Mouse (Mus musculus) right cerebral cortex, adult 18-20 months (tissue): Measurements from ENCODE around the gene Ttll1.

Experiments used
- DNase-seq: peaks from one replicate; pipeline ENCODE4 v3.0.0; 2022; ENCODE audit warnings: mixed read lengths

Ttll1 gene

DNA sequence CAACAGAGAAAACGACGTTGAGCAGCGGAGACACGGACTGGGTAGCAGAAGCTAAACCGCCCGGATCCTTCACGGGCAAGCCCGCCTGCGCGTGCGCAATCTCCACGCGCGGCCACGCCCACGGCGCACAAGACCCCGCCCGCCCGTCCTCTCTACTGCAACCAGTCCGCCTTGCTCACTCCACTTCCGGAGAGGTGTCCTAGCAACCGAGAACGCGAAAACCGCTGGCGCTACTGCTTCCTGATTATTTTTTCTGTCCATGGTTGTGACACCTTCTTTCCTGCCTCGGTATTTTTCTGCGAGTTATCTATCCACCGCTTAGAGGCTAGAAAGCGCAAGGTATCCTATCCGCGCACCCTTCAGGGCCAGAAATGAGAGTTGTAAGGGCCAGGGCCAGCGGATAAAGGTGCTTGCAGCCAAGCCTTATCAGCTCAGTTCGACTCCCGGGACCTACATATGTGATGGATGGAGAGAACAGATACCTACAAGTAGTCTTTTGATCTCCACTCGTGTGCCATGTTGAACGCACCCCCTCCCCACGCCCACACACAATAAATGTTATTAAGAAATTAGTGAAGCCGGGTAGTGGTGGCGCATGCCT, at the start of gene Ttll1:
Gene Ttll1, minus strand, starts transcription at position 89 of the 601 bp plus-strand sequence.
- peak; percentile 96 for DNase-seq

DNA sequence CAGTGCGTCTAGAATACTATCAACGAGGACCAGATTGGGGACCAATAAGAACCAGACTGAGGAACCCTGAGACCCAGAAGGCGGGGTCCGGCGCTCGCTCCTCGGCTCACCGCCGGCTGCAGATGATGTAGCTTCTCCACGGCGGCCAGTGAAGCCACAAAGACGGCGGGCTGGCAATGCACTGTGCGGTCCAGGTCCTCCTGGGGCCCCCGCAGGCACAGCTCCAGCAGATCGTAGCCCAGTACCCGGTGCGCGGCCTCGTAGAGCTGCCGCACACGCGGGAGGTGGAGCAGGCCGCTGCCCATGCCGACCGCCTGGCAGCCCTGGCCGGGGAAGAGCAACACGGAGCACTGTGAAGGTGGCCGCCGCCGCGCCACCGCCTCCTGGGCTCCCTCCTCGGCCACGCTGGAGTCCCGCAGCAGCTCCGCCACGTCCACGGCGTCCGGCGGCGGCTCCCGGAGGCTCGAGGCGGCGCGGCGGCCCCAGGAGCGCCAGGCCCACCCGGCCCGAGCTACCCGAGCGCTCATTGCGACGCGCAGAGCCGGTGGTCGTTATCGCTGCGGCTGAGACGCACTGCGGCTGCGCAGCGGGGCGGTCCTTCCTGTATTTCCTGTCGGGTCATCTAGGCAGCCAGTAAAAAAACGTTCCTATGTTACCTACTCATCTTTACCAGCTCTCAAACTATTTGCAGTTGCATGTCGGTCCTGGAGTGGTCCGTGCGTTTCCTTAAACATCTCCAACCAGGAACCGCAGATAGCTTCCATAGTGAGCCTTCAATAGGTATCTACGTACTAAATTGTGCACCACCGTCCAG, 44.7 kb upstream of the Ttll1 start:
- DNase-seq = peak; percentile 87

DNA sequence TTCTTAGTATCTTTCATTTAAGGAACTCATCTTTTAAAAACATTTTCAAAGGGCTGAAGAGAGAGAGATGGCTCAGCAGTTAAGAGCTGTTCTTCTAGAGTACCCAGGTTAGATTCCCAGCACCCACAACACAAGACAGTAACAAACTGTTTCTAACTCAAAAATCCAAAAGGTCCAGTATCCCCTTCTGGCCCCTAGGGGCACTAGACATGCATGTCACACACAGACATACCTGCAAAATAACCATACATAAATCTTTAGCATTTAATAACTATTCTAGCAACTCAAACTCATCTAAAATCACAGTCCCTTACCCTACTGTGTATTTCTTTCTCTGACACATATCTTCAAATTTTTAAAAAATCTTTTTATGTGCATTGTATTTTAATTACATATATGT, 43.1 kb upstream of the Ttll1 start:
- DNase-seq = no peak

- DNase-seq = no peak
Observed at GRCm38 (mm10) chr15:83550137-83550536, 39.4 kb upstream of the Ttll1 start.

- no peak for DNase-seq
Observed at GRCm38 (mm10) chr15:83547144-83547543, 36.5 kb upstream of the Ttll1 start.

- DNase-seq = no peak
Observed at GRCm38 (mm10) chr15:83546029-83546428, 35.3 kb upstream of the Ttll1 start.

GRCm38 (mm10) chr15:83541647-83542287, 31.1 kb upstream of the Ttll1 start:
- DNase-seq = no peak

- no peak for DNase-seq
Observed at GRCm38 (mm10) chr15:83539905-83540304, 29.2 kb upstream of the Ttll1 start.

GRCm38 (mm10) chr15:83538855-83539254, 28.2 kb upstream of the Ttll1 start:
- DNase-seq = no peak

GRCm38 (mm10) chr15:83535890-83536231, 25.2 kb upstream of the Ttll1 start:
- no peak for DNase-seq

DNA sequence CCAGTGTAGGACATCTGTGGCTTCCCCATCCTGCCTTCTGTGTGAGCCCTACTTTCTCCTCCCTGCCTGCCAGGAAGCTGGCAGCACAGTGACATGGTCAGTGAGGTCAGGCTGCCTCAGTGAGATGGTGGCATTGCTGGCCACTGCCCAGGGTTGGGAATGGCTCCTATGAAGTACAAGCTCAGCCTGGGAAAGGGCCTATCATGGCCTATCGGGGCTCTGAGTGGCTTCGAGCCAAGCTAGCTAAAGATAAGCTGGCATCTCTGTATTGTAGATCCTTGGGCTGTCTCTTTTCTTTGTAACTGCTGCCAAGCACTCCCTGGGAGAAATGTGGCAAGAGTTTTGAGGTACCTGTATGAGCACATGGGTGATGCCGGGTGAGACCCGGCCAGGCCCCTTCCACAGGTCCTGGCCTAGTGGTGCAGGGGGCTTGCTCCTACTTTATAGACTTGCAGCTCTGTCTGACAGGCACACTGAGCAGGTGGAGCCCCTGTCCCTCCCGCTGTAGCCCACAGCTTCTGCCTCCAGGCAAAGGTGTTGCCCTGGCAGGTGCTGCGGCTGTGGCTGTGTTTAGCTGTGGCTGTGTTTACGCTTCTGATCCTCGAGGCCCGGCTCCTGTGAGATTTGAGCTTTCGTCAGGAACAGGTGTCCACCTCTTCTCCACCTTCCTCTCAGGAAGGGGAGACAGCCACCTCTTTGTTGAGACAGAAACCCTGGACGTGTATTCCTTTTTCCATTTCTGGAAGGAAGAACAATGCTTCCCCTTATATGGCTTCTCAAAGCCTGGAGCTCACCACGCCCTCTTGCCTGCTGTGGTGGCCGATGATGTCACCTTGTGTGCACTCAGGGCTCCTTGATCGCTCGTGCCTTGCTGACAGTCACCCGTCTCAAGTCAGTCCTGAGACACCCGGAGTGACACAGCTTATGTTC, 24.5 kb upstream of the Ttll1 start:
- DNase-seq = no peak

DNA sequence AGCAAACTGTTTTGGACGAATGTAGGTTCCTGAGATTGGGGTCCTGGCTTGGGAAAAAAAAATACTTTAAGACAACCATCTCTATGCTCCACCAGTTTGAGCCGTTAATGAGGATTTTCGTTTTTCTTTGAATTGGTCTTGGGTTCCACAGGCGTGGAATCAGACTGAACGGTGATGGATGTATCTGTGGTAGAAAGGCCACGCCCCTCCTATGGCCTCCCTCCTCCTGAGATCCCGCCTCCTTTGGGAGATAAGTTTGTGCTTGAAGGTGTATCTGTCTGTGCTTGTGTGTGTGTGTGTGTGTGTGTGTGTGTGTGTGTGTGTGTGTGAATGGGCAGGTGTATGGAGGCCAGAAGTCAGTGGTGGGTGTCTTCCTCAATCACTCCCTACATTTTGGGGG, 21.9 kb upstream of the Ttll1 start:
- no peak for DNase-seq

- no peak for DNase-seq
Observed at GRCm38 (mm10) chr15:83531961-83532469, 21.3 kb upstream of the Ttll1 start.

DNA sequence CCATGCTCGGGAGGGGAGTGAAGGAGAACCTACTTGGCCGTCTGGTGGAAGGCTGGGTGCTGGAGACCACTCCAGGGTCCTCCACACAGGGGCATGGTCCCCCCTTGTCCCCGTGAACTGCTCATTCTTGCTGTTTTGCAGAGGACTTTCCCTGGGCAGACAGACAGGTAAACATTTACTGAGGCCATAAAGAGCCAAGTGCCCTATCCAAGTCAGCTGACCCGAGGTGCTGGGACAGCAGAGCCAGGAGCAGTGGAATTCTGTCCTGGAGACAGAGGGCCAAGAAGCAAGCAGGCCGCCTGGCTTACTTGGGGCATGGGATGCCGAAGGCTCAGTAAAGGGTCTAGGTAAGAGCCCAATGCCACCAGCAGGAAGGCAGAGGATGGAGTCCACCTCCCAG, 20.0 kb upstream of the Ttll1 start:
- DNase-seq = no peak

GRCm38 (mm10) chr15:83530233-83530632, 19.5 kb upstream of the Ttll1 start:
- DNase-seq = no peak

DNA sequence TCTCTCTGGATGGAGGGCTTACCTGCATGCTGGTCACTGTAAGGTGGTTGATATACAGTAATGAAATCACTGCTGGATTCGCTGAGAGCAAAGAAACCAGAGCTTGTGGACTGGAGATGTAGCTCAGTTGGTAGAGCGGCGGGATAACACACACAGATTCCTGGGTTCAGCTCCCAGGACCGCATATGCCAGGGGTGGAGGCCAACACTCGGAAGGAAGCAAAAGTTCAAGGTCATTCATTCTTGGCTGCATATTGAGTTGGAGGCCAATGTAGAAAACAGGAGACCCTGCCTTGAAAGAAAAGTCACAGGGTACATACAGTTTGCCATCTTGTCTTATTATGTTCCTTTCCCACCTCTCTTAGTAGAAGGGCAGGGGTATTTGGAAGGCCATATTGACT, 19.1 kb upstream of the Ttll1 start:
- no peak for DNase-seq

DNA sequence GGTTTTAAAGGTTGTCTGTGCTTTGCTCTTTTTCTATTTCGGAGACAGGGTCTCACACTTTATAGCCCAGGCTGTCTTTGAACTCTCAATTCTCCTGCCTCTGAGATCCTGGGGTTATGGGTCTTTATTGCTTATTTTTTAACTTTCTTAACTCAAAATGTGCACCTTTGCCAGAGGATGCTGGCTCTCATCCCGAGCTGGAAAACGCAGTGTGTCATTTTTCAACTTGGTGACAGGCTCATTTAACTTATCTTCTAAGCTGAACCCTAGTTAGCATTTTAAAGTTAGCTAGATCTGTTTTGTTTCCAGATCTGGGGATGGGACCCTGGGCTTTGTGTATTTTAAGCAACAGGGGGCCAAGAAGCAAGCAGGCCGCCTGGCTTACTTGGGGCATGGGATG, 18.2 kb upstream of the Ttll1 start:
- DNase-seq = no peak

- DNase-seq = no peak
Observed at GRCm38 (mm10) chr15:83527747-83528146, 17.1 kb upstream of the Ttll1 start.

DNA sequence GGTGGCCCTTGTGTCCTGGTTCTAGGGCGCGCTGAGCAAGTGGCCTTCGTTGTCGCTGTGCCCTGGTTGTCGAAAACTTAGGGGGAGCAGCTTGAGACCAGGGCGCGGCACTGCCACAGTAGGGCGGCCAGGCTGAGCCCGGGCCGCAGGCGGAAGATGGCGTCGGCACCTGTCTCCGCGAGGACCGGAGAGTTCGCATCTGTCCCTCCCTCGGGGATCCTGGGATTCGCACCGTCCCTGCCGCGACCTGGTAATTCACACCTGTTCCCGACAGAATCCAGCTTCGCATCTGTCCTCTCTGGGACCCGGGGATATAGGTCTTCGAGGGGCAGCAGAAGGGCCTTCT, 16.4 kb upstream of the Ttll1 start:
- DNase-seq = no peak

DNA sequence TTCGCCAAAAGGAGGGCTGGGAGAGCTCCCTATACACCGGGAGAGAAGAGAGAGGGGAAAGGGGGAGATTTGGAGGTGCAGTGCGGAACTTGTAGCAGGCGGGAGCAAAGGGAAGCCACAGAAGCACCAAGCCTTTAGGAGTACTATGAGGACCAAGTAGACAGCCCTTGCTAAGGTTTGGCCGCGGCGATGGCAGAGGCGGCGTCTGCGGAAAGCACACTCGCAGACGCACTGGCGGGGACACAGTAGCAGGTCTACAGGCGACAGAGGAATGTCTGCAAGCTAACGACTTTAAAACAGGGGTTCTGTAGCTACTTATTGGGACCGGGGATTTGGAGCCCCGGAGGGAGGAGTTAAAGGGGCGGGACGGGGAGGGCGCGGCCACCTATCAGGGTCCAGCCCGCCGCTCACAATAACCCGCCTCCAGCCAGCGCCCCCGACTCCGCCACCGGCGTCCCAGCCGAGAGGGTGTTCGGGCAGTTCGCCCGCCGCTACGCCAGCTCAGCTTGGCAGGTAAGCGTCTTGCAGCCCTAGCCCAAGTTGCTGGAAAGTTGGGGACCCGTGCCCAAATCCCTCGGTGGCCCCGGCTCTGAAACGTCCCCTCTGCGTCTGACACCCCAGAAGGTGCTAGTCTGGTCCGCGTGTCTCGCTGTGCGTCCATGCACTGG, 15.9 kb upstream of the Ttll1 start, which contains the start of gene Bik:
Gene Bik, plus strand, starts transcription at position 439 of the 668 bp plus-strand sequence.
- peak; percentile 6 for DNase-seq

GRCm38 (mm10) chr15:83524333-83524729, 13.6 kb upstream of the Ttll1 start:
- DNase-seq = no peak

DNA sequence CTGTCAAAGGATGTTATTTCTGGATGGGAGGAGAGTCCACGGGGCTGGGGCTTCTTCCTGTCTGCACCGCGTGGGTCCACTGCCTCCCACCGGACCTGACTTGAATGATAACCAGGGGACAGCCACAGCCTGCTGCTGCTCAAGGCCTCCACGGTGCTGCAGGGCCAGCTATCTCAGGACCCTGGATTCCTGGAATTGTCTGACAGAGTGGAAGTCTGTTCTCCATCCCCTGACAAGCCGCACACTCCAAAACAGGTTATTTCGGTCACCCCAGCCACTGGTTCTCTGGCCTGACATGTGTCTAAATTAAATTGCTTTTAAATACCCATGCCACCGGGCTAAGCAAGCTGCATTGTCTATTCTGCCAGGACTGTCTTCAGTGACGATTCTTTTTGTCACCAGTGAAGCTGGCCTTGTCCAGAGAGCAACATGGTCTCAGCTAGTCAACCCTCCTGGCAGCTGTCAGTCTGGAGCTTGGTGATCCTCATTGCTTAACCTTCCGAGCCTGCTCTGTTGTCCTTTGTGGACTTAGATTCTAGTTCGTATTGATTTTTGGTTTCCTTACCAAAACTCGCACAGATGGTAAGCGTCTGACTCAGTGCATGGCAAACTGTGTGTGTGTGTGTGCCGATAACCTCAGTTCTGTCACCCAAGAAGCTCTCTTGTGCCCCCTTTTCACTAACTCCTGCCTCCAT, 13.1 kb upstream of the Ttll1 start:
- no peak for DNase-seq
